Mouse (Mus musculus) small intestine, adult 2 months (tissue): ENCODE measurements around the gene Frk. TPM values are rescaled to one million over a fixed set of nuclear protein-coding genes. Genes with fewer than 3 reads are reported as not detected.

Experiments
- H3K27ac ChIP-seq: fragments of 200-500 bp; 2 replicates; pipeline ENCODE4 v1.5.1; 2012; ENCODE audit warnings: low read depth, low read length, control low read depth, inconsistent platforms; ENCODE audit not compliant: insufficient read depth
- H3K27me3 ChIP-seq: fragments of 200-500 bp; 2 replicates; pipeline ENCODE4 v1.6.1; 2012; ENCODE audit warnings: mild to moderate bottlenecking, moderate library complexity, low read length, inconsistent platforms; ENCODE audit not compliant: control insufficient read depth, insufficient read depth
- H3K36me3 ChIP-seq: fragments of 200-500 bp; 2 replicates; pipeline ENCODE4 v1.6.1; 2012; ENCODE audit warnings: mild to moderate bottlenecking, low read length, control low read depth, inconsistent platforms; ENCODE audit not compliant: control insufficient read depth, insufficient read depth
- H3K4me1 ChIP-seq: fragments of 200-500 bp; 2 replicates; pipeline ENCODE4 v1.6.1; 2012; ENCODE audit warnings: low read length, inconsistent platforms, mixed read lengths; ENCODE audit not compliant: control insufficient read depth, insufficient read depth, insufficient read length
- H3K4me3 ChIP-seq: fragments of 200-500 bp; 2 replicates; pipeline ENCODE4 v1.5.1; 2012; ENCODE audit warnings: low read depth, mild to moderate bottlenecking, control low read depth, inconsistent platforms, low read length, moderate library complexity
- CTCF ChIP-seq: fragments of 200-500 bp; IDR thresholded peaks from 2 replicates; pipeline ENCODE4 v1.5.1; 2012; ENCODE audit warnings: low read depth, mild to moderate bottlenecking, control low read depth, inconsistent platforms, low read length, moderate library complexity, mixed read lengths; ENCODE audit not compliant: insufficient replicate concordance, insufficient read length; ENCODE audit errors: extremely low read depth
- POLR2A ChIP-seq: fragments of 200-500 bp; IDR thresholded peaks from 2 replicates; pipeline ENCODE4 v1.6.1; 2012; ENCODE audit warnings: low read depth, mild to moderate bottlenecking, control low read depth, inconsistent platforms, low read length, moderate library complexity
- WGBS: fragments of 180-500 bp; shearing (Covaris S2); methylation state at CpG from one replicate; pipeline ENCODE4 v1.1.7; 2018; 5-methylcytosine and 5-hydroxymethylcytosine counted together
- polyA plus RNA-seq: library from polyadenylated mRNA; depleted of rRNA; stranded (reverse); fragments of >200 nt; gene quantifications from 2 replicates; pipeline ENCODE4 v1.2.3, GENCODE M21; 2012

Gene Frk
- polyA plus RNA-seq, 1 experiment = 13.0 TPM

DNA sequence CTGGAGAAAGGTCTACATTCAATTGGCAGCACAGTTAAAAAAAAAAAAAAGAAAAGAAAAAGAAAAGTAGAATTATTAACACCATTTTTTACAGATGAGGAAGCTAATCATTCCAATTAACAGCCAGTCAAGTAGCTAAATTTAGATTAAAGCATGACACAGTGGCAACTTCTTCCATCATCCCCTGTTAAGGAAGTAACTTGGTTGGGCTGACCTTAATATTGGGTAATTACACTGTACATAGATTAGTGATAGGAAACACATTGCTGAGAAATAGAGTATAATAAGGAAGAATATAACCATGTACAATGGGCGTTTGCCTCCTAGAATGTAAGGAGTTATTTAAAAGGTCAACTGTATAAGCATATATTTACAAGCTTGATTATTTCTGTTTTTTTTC is 42.4 kb downstream of the Frk start:
- Histone ChIP-seq H3K36me3 (no peaks in the 10 kb centered on the region), H3K4me3 (no peak overlapping the region), H3K4me1 (peaks cover 9% of the 10 kb centered on the region; the same call in 1 of the 2 replicates), H3K27ac (no peak overlapping the region), H3K27me3 (no peaks in the 10 kb centered on the region)
- TF ChIP-seq POLR2A = no peak
- WGBS = 18% methylated on average over 1 of the region's 1 CpGs

- TF ChIP-seq CTCF (no peak), POLR2A (no peak)
- Histone ChIP-seq H3K4me1 (peaks cover 3% of the 10 kb centered on the region; the same call in 1 of the 2 replicates), H3K27ac (no peak overlapping the region), H3K4me3 (no peak overlapping the region), H3K27me3 (no peaks in the 10 kb centered on the region), H3K36me3 (no peaks in the 10 kb centered on the region)
- WGBS = 67% methylated on average over 1 of the region's 1 CpGs
These were observed 48.6 kb downstream of the Frk start for GRCm38 (mm10) chr10:34531766-34532165.

- no peak for TF ChIP-seq POLR2A
- no peak for TF ChIP-seq CTCF
These were observed 49.3 kb downstream of the Frk start for GRCm38 (mm10) chr10:34532507-34532906.

DNA sequence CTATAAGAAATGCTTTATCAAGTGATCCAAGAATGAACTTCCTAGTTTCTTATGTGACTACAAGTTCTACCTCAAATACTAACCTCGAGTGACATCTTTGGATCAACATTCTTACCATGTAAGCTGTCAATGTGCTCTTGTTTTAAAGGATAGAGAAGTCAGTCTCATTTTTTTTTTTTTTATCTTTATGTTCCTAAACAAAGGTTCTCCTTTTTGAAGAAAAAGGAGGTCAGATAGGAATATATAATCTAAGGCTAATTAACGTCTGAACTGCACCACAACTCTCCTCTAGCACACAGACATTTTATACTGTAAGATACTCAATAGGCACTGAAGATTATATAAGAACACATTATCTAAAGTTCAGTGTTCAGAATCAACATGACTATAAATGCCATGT is 57.5 kb downstream of the Frk start:
- Histone ChIP-seq H3K4me3 (no peak overlapping the region), H3K4me1 (peaks cover 12% of the 10 kb centered on the region), H3K27me3 (no peaks in the 10 kb centered on the region), H3K27ac (no peak overlapping the region; the same call in 1 of the 2 replicates), H3K36me3 (no peaks in the 10 kb centered on the region)
- WGBS = 26% methylated on average over 2 of the region's 2 CpGs
- TF ChIP-seq CTCF = no peak

More at GRCm38 (mm10) chr10:34532507-34532906, 49.3 kb downstream of the Frk start:
- Histone ChIP-seq H3K27me3 (no peaks in the 10 kb centered on the region), H3K27ac (peak overlapping the region; percentile 46), H3K4me3 (no peak overlapping the region), H3K4me1 (peaks cover 5% of the 10 kb centered on the region; the same call in 1 of the 2 replicates), H3K36me3 (no peaks in the 10 kb centered on the region)
- 38% methylated on average over 1 of the region's 1 CpGs for WGBS

DNA sequence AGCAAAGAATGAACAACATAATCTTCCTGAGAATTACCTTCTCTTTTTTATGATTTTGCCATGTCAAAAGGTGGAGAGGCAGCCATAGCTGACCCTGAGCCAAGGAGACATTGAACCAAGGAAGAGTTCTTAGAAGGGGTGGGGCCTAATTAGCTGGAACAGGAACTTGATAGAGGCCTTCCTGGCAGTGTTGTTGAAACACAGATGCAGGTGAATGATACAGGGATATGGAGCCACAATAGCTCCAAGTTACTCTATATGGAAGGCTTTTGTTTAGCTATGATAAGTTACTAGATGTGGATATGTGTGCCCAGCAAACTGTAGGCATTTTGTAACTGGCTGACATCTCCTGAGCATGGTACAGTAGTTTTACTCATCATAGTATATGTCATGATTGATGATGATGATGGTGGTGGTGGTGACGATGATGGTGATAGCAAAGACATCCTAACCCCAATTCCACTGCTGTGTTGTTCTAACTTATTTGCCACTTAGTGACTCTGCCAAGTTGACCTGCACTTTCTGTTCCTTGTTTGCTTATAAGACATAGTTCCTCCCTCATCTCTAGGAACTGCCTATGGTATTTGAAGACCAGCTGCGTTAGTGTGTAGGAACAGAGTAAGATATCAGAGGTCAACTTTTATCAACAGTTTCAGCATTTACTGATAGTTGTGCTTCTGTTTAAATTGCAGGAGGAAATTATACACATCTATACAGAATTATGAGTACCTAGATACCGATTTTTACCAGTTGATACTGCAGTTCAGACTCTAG is 58.7 kb downstream of the Frk start:
- Histone ChIP-seq H3K4me1 (peaks cover 12% of the 10 kb centered on the region), H3K27me3 (no peaks in the 10 kb centered on the region), H3K27ac (peak overlapping the region; percentile 93), H3K4me3 (no peak overlapping the region), H3K36me3 (0 out of 2 replicates have a peak, but pooled peaks cover 1% of the 10 kb centered on the region)
- 30% methylated on average over 3 of the region's 3 CpGs for WGBS
- TF ChIP-seq CTCF (no peak), POLR2A (no peak)

DNA sequence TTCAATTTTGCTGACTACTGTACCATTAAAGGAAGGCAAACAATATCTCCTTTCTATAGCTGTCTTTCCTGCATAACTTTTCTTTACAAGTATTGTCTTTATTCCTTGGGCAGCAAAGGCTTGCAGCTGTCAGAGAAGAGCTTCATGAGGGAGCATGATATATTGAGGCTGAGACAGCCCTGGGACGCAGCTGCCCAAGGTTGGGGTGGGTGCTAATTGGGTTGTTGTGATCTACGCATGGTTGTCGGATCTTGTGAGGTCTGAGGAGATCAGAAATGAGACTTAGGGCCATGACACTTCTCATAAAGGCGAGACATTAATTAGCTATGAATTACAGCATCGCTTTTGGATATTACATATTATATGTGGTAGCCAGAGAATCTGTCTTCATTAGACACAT is 67.4 kb downstream of the Frk start:
- Histone ChIP-seq H3K27me3 (no peaks in the 10 kb centered on the region), H3K4me1 (no peaks in the 10 kb centered on the region; the same call in 1 of the 2 replicates), H3K4me3 (no peak overlapping the region), H3K36me3 (peaks cover 6% of the 10 kb centered on the region), H3K27ac (no peak overlapping the region)
- TF ChIP-seq POLR2A (no peak), CTCF (no peak)
- 94% methylated on average over 5 of the region's 5 CpGs for WGBS

DNA sequence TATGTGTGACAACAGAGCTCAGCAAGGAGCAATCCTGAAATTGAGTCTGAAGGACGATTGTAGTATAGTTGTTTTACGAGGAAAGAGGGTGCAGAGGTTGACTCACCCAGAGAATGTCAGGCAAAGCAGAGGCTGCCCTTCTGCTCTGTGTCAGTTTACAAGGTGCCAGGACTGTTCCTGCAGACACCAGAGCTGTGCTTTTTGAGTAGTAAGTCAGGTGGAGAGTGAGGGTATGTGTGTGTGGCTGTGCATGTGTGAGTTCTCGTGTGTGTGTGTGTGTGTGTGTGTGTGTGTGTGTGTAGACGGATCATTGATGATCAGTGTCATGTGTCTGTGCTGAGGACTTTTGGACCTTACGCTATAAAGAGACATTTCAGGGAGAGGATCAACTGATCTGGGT is 68.4 kb downstream of the Frk start:
- peaks cover 6% of the 10 kb centered on the region for H3K36me3 ChIP-seq
- no peaks in the 10 kb centered on the region for H3K27me3 ChIP-seq
- H3K4me3 ChIP-seq = no peak overlapping the region
- no peaks in the 10 kb centered on the region; the same call in 1 of the 2 replicates for H3K4me1 ChIP-seq
- TF ChIP-seq POLR2A (no peak), CTCF (no peak)
- H3K27ac ChIP-seq = no peak overlapping the region
- 64% methylated on average over 5 of the region's 5 CpGs for WGBS
